Mouse (Mus musculus): ENCODE data around the gene A730009L09Rik.

DNA sequence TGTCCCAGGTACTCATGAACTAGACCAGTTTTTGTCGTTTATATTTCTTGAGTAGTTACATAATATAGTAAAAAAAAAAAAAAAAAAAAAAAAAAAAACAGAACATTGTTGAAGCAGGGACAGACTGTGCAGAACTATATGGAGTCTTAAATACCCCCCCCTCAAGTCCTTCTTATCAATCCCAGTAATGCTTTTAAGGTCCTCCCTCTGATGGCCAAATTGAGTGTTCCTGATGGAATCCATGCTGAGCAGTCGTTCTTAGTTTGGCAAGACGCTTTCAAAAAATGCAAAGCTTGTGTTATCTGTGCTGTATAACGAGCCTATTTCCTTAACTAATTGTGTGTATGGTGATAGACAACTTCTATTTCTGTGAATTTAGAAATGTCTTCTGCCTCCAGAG, 40.2 kb upstream of the A730009L09Rik start:
- no peak for TF ChIP-seq POLR2A (IDR thresholded peaks at IDR 0.05; ENCODE audit: control insufficient read depth, extremely low read depth, insufficient read depth, low read length, poor library complexity)
- no peak for TF ChIP-seq CTCF (IDR thresholded peaks at IDR 0.05; ENCODE audit: borderline replicate concordance, control insufficient read depth, extremely low read depth, insufficient read depth, low read length, poor library complexity)
